Mouse (Mus musculus): ENCODE results near the gene Gm37240. TPM values are rescaled to one million over a fixed set of nuclear protein-coding genes. Genes with fewer than 3 reads are reported as not detected.

Gene Gm37240
- polyA plus RNA-seq, 1 experiment = 0.77 TPM

DNA sequence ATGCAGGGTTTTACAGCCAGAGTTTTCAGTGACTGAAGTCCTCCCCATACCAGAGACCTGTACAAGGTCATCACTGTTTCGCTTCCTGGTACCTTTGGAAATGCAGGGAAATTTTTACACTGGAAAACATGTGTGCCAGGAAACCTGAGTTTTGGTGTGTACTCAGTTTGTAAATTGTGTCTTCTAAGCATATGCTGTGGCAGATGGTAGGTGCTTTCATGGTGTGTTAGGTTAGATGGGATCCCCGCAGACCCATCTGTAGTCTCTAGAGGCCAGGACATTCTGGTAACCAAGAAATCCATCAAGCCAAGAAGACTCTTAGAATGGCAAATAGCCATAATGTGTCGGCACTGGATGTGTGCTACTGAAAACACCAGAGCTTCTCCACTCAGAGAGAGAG lies 352.3 kb downstream of the Gm37240 start:
- 14% methylated on average over 3 of the region's 3 CpGs for WGBS
- no peak for TF ChIP-seq CTCF (IDR thresholded peaks at IDR 0.05; ENCODE audit: borderline replicate concordance, insufficient read depth, low read depth, low read length)
- TF ChIP-seq POLR2A (IDR thresholded peaks at IDR 0.05; ENCODE audit: borderline replicate concordance, insufficient read depth, low read length) = no peak
- peak overlapping the region; percentile 18; the same call in 1 of the 2 replicates for H3K27ac ChIP-seq (ENCODE audit: insufficient read depth, low read length)
- peak; percentile 57 to 84 for DNase-seq
- H3K4me1 ChIP-seq (ENCODE audit: control insufficient read depth, insufficient read depth, low read length) = peaks cover 6% of the 10 kb centered on the region; the same call in 1 of the 2 replicates
- no peaks in the 10 kb centered on the region for H3K27me3 ChIP-seq (ENCODE audit: control insufficient read depth, insufficient read depth, low read length)
- no peak overlapping the region for H3K4me3 ChIP-seq (replicated peaks; ENCODE audit: insufficient read depth, low read depth, low read length)

DNA sequence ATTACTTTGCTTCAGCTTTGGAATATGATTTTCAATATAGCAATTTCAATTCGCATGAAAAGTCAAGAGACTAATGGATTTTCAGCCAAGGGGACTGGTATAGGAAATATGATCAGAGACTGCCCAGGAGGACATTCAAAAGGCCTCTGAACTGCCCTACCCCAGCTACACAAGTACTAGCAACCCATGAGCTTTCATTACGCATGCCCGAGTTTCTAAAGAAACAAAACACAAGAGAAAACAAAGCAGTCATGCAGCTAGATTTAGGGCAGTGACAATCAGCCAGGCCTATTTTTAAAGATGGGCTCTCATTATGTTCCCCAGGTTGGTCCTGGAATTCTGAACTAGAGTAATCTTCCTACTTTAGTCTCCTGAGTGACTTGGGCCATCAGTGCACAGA lies 354.9 kb downstream of the Gm37240 start:
- Histone ChIP-seq H3K27me3 (ENCODE audit: control insufficient read depth, insufficient read depth, low read length) (no peaks in the 10 kb centered on the region), H3K27ac (ENCODE audit: insufficient read depth, low read length) (no peak overlapping the region), H3K4me1 (ENCODE audit: control insufficient read depth, insufficient read depth, low read length) (peaks cover 6% of the 10 kb centered on the region; the same call in 1 of the 2 replicates), H3K4me3 (replicated peaks; ENCODE audit: insufficient read depth, low read depth, low read length) (no peak overlapping the region)
- TF ChIP-seq POLR2A (IDR thresholded peaks at IDR 0.05; ENCODE audit: borderline replicate concordance, insufficient read depth, low read length) (no peak), CTCF (IDR thresholded peaks at IDR 0.05; ENCODE audit: borderline replicate concordance, insufficient read depth, low read depth, low read length) (no peak)
- WGBS = 91% methylated on average over 3 of the region's 3 CpGs
- no peak for DNase-seq

DNA sequence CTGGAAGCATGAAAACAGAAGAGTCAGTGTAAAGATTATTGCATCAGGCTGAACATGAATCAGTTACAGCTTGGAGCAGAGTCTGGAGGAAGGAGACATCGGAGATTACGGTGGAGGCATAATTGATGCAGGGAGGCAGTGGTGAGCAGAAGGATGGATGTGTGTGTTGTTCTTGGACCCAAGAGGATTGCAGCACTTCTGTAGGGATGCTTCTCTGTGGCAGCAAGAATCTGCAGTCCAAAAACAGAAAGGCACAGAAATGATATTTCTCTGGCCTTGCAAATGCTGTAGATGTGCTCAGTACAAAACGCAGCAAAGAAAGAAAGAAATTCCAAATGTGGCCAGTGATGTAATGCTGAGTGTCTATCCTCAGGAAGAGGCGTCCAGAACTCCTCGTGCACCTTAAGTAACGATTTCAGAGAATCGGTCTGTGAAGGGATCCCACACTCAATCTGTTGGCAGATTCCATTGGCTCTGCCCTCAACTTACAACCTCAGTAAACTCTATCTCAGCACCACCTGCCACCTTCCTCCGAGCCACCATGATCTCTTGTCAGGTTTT lies 356.6 kb downstream of the Gm37240 start:
- H3K4me1 ChIP-seq (ENCODE audit: control insufficient read depth, insufficient read depth, low read length) = peaks cover 6% of the 10 kb centered on the region
- DNase-seq = no peak
- H3K27ac ChIP-seq (ENCODE audit: insufficient read depth, low read length) = no peak overlapping the region
- no peak overlapping the region for H3K4me3 ChIP-seq (replicated peaks; ENCODE audit: insufficient read depth, low read depth, low read length)
- WGBS = 81% methylated on average over 8 of the region's 8 CpGs
- TF ChIP-seq CTCF (IDR thresholded peaks at IDR 0.05; ENCODE audit: borderline replicate concordance, insufficient read depth, low read depth, low read length) (no peak), POLR2A (IDR thresholded peaks at IDR 0.05; ENCODE audit: borderline replicate concordance, insufficient read depth, low read length) (no peak)
- H3K27me3 ChIP-seq (ENCODE audit: control insufficient read depth, insufficient read depth, low read length) = no peaks in the 10 kb centered on the region

GRCm38 (mm10) chr3:85521311-85521907 lies 365.9 kb downstream of the Gm37240 start:
- WGBS = 51% methylated on average over 1 of the region's 1 CpGs
- H3K27ac ChIP-seq (ENCODE audit: insufficient read depth, low read length) = no peak overlapping the region
- peaks cover 11% of the 10 kb centered on the region for H3K4me1 ChIP-seq (ENCODE audit: control insufficient read depth, insufficient read depth, low read length)
- H3K4me3 ChIP-seq (replicated peaks; ENCODE audit: insufficient read depth, low read depth, low read length) = no peak overlapping the region
- no peaks in the 10 kb centered on the region for H3K27me3 ChIP-seq (ENCODE audit: control insufficient read depth, insufficient read depth, low read length)
- DNase-seq = no peak
- TF ChIP-seq CTCF (IDR thresholded peaks at IDR 0.05; ENCODE audit: borderline replicate concordance, insufficient read depth, low read depth, low read length) (no peak), POLR2A (IDR thresholded peaks at IDR 0.05; ENCODE audit: borderline replicate concordance, insufficient read depth, low read length) (no peak)

DNA sequence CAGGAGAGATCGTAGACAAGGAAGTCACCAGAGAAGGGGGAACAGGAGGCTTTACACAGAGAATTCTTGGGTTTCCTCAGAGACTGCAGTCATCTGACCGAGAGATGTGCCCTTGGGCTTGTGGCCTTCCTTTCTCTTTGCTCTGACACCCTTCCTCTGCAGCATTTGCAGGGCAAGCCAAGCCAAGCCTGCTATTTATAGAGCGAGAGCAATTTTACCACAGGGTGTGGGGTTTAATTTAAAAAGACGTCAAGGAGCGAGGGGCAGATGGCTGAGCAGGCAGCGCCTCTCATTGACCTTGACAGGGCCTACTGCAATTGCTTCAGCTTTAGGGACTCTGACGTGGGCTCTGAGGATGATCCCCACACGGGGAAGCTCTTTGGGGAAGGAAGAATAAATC lies 368.6 kb downstream of the Gm37240 start:
- Histone ChIP-seq H3K4me1 (ENCODE audit: control insufficient read depth, insufficient read depth, low read length) (peaks cover 8% of the 10 kb centered on the region; the same call in 1 of the 2 replicates), H3K4me3 (replicated peaks; ENCODE audit: insufficient read depth, low read depth, low read length) (no peak overlapping the region), H3K27ac (ENCODE audit: insufficient read depth, low read length) (0 out of 2 replicates have a peak overlapping the region, but pooled peaks have one; percentile 2), H3K27me3 (ENCODE audit: control insufficient read depth, insufficient read depth, low read length) (no peaks in the 10 kb centered on the region)
- WGBS = 29% methylated on average over 8 of the region's 8 CpGs
- DNase-seq = peak; percentile 49 to 78
- TF ChIP-seq POLR2A (IDR thresholded peaks at IDR 0.05; ENCODE audit: borderline replicate concordance, insufficient read depth, low read length) (no peak), CTCF (IDR thresholded peaks at IDR 0.05; ENCODE audit: borderline replicate concordance, insufficient read depth, low read depth, low read length) (no peak)

DNA sequence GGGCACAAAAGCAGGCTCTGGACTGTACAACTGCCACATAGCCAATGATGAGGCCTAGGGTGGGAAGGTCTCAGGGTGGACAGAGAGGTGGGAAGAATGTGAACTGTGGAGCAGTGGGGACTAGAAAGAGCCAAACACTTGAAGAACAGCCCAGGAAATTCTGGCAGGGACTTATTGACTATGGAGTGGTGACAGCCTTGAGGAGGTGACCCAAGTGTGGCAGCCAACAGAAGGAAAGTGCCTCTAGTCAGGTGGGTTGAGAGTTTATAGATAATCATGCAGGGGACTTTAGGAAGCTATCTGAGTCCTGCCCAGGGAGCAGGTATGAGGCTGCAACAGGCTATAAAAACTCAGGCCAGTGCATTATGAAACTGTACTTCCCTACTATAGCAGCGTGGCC lies 369.2 kb downstream of the Gm37240 start:
- Histone ChIP-seq H3K27ac (ENCODE audit: insufficient read depth, low read length) (0 out of 2 replicates have a peak overlapping the region, but pooled peaks have one; percentile 2), H3K27me3 (ENCODE audit: control insufficient read depth, insufficient read depth, low read length) (no peaks in the 10 kb centered on the region), H3K4me1 (ENCODE audit: control insufficient read depth, insufficient read depth, low read length) (peaks cover 8% of the 10 kb centered on the region; the same call in 1 of the 2 replicates), H3K4me3 (replicated peaks; ENCODE audit: insufficient read depth, low read depth, low read length) (no peak overlapping the region)
- TF ChIP-seq POLR2A (IDR thresholded peaks at IDR 0.05; ENCODE audit: borderline replicate concordance, insufficient read depth, low read length) = no peak
- TF ChIP-seq CTCF (IDR thresholded peaks at IDR 0.05; ENCODE audit: borderline replicate concordance, insufficient read depth, low read depth, low read length) = no peak
- 86% methylated on average over 1 of the region's 1 CpGs for WGBS
- no peak for DNase-seq

- DNase-seq = no peak
- Histone ChIP-seq H3K27me3 (ENCODE audit: control insufficient read depth, insufficient read depth, low read length) (no peaks in the 10 kb centered on the region), H3K4me1 (ENCODE audit: control insufficient read depth, insufficient read depth, low read length) (peaks cover 8% of the 10 kb centered on the region; the same call in 1 of the 2 replicates), H3K4me3 (replicated peaks; ENCODE audit: insufficient read depth, low read depth, low read length) (no peak overlapping the region), H3K27ac (ENCODE audit: insufficient read depth, low read length) (no peak overlapping the region)
- 91% methylated on average over 11 of the region's 11 CpGs for WGBS
- TF ChIP-seq POLR2A (IDR thresholded peaks at IDR 0.05; ENCODE audit: borderline replicate concordance, insufficient read depth, low read length) (no peak), CTCF (IDR thresholded peaks at IDR 0.05; ENCODE audit: borderline replicate concordance, insufficient read depth, low read depth, low read length) (no peak)
Measured at GRCm38 (mm10) chr3:85516739-85517396, 370.4 kb downstream of the Gm37240 start.
